Mouse (Mus musculus): ENCODE data around the gene Cwh43.

The Cwh43 gene

DNA sequence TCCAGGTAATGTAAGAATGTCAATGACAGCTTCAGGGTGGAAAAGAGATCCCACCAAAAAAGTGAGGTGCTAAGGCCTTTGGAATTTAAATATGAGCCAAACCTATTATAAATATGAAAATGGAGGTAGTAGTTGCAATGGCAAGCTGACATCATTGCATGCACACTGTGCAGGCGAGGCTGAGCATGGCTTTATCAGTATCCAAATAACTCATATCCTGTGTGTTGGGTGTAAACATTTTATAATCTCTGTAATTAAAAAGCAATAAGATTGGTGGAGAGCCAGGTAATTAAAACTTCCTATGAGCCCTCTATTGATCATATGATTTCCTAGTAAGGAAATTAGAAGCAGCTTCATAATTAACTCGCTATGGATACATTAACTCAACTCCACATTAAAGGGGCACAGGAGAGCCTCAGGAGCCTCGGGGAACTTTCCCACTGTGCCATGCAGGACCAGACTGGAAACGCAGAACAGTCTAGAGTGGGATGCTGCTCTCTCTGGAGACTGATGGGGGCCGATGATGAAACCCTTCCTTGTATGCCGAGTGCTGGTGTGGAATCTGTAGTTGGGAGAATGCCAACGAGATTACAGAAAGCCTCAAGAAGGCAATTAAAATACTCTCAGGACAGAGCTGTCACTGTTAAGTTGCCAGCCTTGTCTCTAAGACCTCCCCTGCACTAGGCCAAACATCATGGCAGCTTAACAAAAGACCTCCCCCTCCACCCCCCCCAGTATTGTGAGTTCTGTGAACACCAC is 5.9 kb upstream of the Cwh43 start:
- DNase-seq: no peak

- DNase-seq: no peak
Observed at GRCm38 (mm10) chr5:73401341-73401740, 4.5 kb upstream of the Cwh43 start.

- no peak for DNase-seq
Observed at GRCm38 (mm10) chr5:73402911-73403310, 3.0 kb upstream of the Cwh43 start.

DNA sequence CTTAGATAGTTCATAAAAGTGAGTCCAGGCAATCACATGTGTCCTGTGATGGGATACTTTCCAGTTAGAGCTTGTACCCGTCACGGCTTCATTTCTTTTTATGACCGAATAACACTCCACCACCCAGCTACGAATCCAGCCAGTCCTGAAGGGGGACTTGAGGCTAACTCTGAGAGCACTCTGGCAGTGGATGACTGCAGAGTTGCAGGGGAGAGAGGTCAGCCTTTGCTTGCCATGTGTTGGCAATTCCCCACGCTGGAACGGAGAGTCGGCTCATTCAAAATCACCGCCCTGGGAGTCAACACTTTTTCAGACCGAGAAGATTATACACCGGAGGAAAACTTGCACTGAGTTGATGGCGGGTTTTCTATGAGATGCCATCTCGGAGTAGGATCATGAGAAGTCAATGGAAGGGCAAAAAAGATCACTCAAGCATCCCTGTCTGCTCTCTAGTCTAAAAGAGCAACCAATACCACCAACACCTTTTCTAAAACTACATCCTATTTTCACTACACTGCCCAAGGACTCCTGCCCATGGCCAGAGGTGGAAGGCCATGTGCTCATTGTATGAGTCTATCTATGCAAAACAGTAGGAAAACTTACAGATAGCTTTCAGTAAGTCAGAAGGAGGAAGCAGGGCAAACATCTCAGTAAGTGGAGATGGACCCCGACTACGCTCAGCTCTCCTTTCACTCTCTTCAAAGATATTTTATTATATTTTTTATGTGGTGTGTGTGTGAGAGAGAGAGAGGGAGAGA is 2.4 kb upstream of the Cwh43 start:
- no peak for DNase-seq

- DNase-seq: no peak
Observed at GRCm38 (mm10) chr5:73404790-73405189, 1.1 kb upstream of the Cwh43 start.

DNA sequence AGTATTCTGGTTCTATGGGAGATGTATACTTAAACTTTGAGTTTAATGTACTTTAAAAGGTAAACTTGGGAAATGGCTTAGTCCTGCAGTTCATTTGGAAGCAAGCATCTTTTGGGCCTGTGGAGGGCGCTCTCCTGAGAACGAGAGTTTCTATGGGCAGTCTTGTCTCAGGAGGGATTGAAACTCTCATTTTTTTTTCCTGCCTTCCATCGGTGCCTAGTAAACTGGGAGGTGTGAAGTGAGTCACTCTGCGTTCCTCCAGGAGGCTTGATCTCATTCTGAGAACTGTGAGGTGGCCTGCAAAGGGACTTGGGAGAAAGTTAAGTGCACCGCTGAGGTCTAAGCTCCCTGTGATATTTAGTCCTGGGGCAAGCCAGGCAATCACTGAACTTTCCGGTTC is 986 bp downstream of the Cwh43 start:
- DNase-seq: no peak

- DNase-seq: no peak
Observed at GRCm38 (mm10) chr5:73409970-73410369, 4.1 kb downstream of the Cwh43 start.

GRCm38 (mm10) chr5:73411771-73412170 is 5.9 kb downstream of the Cwh43 start:
- DNase-seq: no peak

- no peak for DNase-seq
Observed at GRCm38 (mm10) chr5:73414172-73414571, 8.3 kb downstream of the Cwh43 start.

DNA sequence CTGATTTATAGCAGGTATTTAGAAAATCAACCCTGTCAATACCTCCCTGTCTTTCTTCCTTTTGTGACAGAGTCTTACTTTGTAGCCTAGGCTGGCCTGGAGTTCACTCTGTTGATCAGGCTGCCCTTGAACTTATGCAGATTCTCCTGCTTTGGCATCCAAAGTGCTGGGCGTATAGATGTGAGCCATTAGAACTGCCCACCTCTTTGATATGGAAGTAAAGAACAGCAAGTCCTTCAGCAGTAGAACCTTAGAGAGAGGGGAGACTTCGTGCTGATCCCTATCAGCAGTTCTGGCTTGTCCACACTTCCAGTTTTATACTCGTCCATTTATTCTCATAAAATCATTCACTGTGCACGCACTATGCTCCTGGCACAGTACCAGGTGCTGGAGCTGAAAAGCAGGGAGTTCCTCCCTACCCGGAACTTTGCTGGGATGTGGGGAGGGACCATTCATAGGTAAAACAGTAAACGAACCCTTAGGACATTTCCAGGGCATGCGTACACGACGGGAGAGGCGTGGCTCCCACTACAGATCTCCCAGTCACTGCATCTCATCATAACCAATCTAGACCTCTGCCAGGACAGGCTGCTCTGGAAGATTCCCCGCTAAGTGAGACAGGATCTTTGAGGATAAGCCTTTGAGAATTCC is 13.3 kb downstream of the Cwh43 start:
- DNase-seq: peak in 1 of 2 experiments; percentile 45

DNA sequence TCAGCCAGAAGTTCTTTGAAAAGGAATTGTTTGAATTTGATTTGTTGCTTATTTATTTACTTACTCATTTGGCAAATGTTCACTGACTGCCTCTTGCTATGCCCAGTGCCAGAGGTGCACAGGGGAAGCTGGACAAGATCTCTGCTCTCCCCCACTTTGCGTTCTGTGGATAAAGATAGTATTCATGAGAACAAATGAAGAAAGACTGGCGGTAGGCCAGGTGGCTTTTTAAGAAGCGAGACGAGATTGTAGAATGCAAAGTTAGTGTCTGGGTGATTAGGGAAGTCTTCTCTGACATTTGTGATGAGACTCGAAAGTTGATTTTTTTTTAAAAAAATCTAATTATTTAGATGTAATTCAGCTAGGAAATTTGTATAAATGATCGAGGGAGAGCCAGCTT is 20.9 kb downstream of the Cwh43 start:
- DNase-seq: no peak

- peak; percentile 75 to 88 for DNase-seq
Observed at GRCm38 (mm10) chr5:73431581-73431980, 25.7 kb downstream of the Cwh43 start.

- DNase-seq: no peak
Observed at GRCm38 (mm10) chr5:73432805-73433204, 26.9 kb downstream of the Cwh43 start.

- no peak for DNase-seq
Observed at GRCm38 (mm10) chr5:73434764-73435163, 28.9 kb downstream of the Cwh43 start.

GRCm38 (mm10) chr5:73442176-73442575 is 36.3 kb downstream of the Cwh43 start:
- DNase-seq: no peak

DNA sequence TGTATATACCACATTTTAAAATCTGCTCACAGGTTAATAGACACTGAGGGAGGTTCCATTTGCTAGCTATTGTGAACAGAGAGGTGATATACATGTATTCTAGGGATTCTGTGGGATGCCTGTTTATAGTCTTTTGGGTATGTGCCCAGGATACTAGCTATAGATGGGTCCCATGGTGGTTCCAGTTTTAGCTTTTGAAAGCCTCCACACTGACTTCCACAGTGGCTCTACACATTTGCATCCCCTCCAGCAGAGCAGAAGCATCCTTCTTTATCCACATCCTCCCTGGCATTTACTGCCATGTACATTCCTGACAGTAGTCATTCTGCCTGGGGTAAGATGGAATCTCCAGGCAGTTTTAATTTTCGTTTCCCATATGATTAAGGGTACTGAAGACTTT is 44.4 kb downstream of the Cwh43 start:
- DNase-seq: no peak

GRCm38 (mm10) chr5:73454502-73455306 is 48.8 kb downstream of the Cwh43 start:
- DNase-seq: no peak

DNA sequence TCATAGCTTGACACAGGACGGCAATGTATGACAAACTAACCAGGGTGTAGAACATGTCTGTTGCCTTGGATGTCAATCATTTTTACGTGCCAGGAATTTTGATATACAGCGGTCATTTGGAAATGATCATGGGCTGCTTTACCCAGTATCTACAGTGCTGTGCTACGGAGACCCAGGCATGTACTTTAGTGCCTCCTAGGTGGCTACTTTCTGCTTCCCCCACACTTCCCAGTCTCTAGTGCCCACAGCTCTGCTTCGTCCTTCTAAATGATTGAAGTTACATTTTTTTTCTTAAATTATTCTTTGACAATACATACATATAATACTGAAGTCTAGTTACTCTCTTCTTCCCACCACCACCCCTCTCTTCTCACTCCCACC is 49.4 kb downstream of the Cwh43 start:
- DNase-seq: no peak

- DNase-seq: no peak
Observed at GRCm38 (mm10) chr5:73468462-73469433, 62.9 kb downstream of the Cwh43 start.

DNA sequence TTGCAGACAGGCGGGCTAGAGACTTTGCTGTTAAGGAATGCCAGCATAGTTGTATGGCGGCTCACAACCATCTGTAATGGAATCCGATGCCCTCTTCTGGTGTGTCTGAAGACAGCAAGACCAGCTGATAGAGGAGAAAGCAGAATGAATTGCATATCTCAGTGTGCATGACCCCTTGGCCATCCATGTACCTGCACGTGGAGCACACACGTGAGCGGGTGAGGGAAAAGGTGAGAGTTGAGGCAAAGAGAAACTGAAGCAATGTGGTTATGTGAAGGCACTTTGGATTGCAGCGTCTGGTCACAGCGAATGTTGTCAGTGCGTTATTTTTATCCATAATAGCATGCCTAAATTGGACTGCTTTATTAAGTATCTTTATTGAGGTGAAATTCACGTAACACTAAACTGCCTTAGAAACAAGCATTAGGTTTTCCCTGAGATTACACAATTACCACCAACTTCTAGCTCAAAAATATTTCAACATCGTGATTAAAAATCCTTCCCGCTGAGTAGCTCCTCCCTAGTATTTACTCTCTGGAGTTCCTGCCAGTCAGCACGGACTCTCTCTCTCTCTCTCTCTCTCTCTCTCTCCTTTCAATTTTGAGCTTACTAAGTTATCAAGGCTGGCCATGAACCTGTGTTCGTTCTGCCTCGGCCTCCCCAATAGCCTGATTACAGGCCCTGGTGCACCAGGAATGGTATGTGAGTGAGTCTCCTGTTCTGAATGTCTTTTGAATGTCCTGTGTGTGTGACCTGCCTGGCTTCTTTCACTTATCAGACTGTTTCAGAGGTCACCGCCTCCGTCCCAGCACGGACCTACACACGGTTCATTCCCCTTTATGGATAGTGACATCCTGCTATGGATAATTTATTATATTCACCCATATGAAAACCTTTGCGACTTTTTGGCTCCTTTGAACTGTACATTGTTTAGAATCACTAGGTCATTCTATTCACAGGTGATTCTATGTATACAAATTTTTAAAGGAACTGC is 68.8 kb downstream of the Cwh43 start:
- DNase-seq: no peak
